Mouse (Mus musculus) olfactory bulb, adult 2 months (tissue): ENCODE results near the gene Casp7.

Experiments used
- CTCF ChIP-seq: fragments of 200-500 bp; IDR thresholded peaks from 2 replicates; pipeline ENCODE4 v1.5.1; 2012; ENCODE audit warnings: low read depth, mild to moderate bottlenecking, low read length, moderate library complexity; ENCODE audit not compliant: insufficient read depth
- POLR2A ChIP-seq: fragments of 200-500 bp; IDR thresholded peaks from 2 replicates; pipeline ENCODE4 v1.6.1; 2012; ENCODE audit warnings: mild to moderate bottlenecking, low read depth, low read length, moderate library complexity; ENCODE audit not compliant: insufficient read depth

DNA sequence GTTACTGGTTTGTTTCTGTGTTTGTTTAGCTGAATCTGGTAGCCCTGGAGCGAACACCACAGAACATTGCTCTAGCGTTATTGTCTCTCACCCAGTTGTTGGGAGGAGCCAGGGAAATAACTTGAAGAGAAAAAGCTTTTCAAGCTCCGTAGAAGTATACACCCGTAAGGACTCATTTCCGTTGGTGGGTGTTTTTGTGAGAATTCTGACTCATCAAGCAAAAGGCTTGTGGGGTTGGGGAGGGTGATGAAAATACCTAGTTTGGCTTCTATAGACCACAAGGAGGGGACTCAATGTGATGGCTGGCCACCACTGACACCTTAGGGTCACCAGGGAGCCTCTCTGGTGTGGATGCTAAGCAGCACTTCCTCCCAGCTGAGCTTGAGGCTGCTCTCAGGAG lies 54.0 kb downstream of the Casp7 start:
- TF ChIP-seq POLR2A (no peak), CTCF (no peak)
